Mouse (Mus musculus): ENCODE data around the gene Uspl1. TPM values are rescaled to one million over a fixed set of nuclear protein-coding genes. Genes with fewer than 3 reads are reported as not detected.
"Not testable (repeated sequence)": the region's sequence is repeated elsewhere in the genome, so short reads cannot be mapped to it uniquely, and the experiment has no call there.

The Uspl1 gene
- polyA plus RNA-seq, 1 experiment = 8.5 TPM

DNA sequence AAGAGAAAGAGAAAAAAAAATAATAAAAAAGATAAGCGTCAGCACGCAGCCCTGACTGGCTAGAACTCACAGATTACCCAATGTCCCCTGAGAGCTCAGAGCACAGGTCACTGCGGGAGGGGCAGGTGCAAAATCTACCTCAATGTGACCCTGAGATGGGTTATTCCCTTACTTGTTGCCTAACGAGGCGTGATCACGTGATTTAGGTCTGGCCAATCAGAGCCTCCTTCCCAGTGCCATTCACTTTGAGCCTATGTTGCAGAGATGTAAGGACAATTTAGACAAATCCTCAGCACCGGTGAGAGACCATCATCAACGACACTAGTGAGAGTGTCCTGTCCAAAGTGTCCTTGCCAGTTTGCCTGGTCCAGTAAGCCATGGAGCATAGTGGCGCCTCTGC, 43.8 kb upstream of the Uspl1 start:
- Histone ChIP-seq H3K27me3 (ENCODE audit: control insufficient read depth, insufficient read depth, low read length) (no peaks in the 10 kb centered on the region), H3K27ac (ENCODE audit: insufficient read depth, low read length) (no peak overlapping the region), H3K4me1 (ENCODE audit: control insufficient read depth, insufficient read depth, insufficient read length) (no peaks in the 10 kb centered on the region), H3K4me3 (ENCODE audit: extremely low read depth, insufficient read depth, insufficient read length) (no peak overlapping the region), H3K36me3 (ENCODE audit: control insufficient read depth, insufficient read depth, low read length) (no peaks in the 10 kb centered on the region)
- TF ChIP-seq POLR2A (IDR thresholded peaks at IDR 0.05; ENCODE audit: low read depth, low read length) = no peak
- TF ChIP-seq CTCF (IDR thresholded peaks at IDR 0.05; ENCODE audit: extremely low read depth, insufficient read depth, insufficient read length, insufficient replicate concordance) = no peak
- WGBS = 87% methylated on average over 9 of the region's 9 CpGs
- no peak for DNase-seq (ENCODE audit: low read depth in 1 of 2, low spot score in 2 of 2)

DNA sequence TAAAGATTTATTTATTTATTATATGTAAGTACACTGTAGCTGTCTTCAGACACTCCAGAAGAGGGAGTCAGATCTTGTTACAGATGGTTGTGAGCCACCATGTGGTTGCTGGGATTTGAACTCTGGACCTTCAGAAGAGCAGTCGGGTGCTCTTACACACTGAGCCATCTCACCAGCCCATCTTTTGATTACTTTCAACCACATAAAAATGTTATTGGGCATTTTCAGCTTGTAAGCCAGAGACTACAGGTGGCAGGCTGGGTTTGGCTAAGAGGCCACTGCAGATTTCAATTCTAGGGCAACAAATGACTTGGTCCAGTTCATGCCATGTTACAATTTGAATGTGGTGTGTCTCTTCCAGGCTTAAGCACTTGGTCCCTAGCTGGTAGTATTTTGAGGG, 43.0 kb upstream of the Uspl1 start:
- H3K36me3 ChIP-seq (ENCODE audit: control insufficient read depth, insufficient read depth, low read length); H3K27me3 ChIP-seq (ENCODE audit: control insufficient read depth, insufficient read depth, low read length); H3K4me1 ChIP-seq (ENCODE audit: control insufficient read depth, insufficient read depth, insufficient read length); H3K4me3 ChIP-seq (ENCODE audit: extremely low read depth, insufficient read depth, insufficient read length); H3K27ac ChIP-seq (ENCODE audit: insufficient read depth, low read length); DNase-seq (ENCODE audit: low read depth in 1 of 2, low spot score in 2 of 2): not testable (repeated sequence)
- WGBS = 95% methylated on average over 1 of the region's 1 CpGs

DNA sequence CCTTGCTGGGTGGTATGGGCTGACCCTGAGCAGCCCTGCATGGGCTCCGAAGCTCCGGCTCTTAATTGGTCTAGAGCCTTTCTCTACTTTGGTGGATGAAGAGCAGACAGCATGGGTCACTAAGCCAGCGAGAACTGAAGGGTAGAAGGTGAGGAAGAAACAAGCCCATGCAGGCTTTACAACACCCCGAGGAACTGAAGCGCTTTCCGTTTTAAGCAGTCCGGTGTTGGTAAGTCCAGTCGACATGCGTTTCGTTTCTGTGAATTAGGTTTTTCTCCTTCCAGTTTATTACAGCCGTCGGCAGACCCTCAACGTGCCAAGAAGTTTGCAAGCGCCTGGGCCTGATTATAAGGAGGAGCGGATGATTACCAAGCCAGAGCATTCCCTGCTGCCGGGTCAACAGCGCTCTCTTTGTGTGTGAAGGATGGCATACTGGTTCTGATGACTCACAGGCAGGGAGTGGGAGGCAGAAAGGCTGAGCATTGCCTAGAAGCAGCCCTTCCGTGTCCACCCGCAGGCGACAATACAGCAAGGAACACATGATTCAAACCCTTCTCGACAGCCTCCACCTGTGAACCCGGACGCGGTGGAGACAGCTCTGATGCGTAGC, 40.3 kb upstream of the Uspl1 start:
- WGBS = 88% methylated on average over 25 of the region's 25 CpGs
- H3K4me3 ChIP-seq (ENCODE audit: extremely low read depth, insufficient read depth, insufficient read length) = no peak overlapping the region
- no peak overlapping the region for H3K27ac ChIP-seq (ENCODE audit: insufficient read depth, low read length)
- no peak for DNase-seq (ENCODE audit: low read depth in 1 of 2, low spot score in 2 of 2)
- H3K27me3 ChIP-seq (ENCODE audit: control insufficient read depth, insufficient read depth, low read length) = no peaks in the 10 kb centered on the region
- TF ChIP-seq POLR2A (IDR thresholded peaks at IDR 0.05; ENCODE audit: low read depth, low read length) = no peak
- no peak for TF ChIP-seq CTCF (IDR thresholded peaks at IDR 0.05; ENCODE audit: extremely low read depth, insufficient read depth, insufficient read length, insufficient replicate concordance)
- no peaks in the 10 kb centered on the region for H3K4me1 ChIP-seq (ENCODE audit: control insufficient read depth, insufficient read depth, insufficient read length)
- H3K36me3 ChIP-seq (ENCODE audit: control insufficient read depth, insufficient read depth, low read length) = no peaks in the 10 kb centered on the region

DNA sequence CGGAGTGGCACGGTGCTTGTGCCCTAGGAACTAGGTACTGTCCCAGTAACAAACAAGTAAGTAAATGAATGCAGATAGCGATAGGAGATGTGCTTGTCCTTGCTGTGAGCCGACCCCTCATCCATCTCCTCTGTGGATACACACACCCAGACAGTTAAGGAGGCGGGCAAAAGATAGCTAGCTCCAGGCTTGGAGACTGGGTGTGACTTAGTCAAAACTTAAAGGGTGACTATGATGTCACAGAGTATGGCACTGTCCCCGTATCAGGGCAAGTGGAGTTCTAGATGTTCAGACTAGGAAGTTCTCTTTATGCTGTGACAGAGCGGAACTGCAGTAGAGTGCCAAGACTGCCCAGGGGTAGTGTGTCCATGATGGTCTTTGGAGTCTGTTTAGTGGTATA, 37.5 kb upstream of the Uspl1 start:
- 89% methylated on average over 7 of the region's 7 CpGs for WGBS
- Histone ChIP-seq H3K36me3 (ENCODE audit: control insufficient read depth, insufficient read depth, low read length) (no peaks in the 10 kb centered on the region), H3K4me3 (ENCODE audit: extremely low read depth, insufficient read depth, insufficient read length) (no peak overlapping the region), H3K27me3 (ENCODE audit: control insufficient read depth, insufficient read depth, low read length) (no peaks in the 10 kb centered on the region), H3K4me1 (ENCODE audit: control insufficient read depth, insufficient read depth, insufficient read length) (no peaks in the 10 kb centered on the region), H3K27ac (ENCODE audit: insufficient read depth, low read length) (no peak overlapping the region)
- TF ChIP-seq CTCF (IDR thresholded peaks at IDR 0.05; ENCODE audit: extremely low read depth, insufficient read depth, insufficient read length, insufficient replicate concordance) (no peak), POLR2A (IDR thresholded peaks at IDR 0.05; ENCODE audit: low read depth, low read length) (no peak)
- no peak for DNase-seq (ENCODE audit: low read depth in 1 of 2, low spot score in 2 of 2)

DNA sequence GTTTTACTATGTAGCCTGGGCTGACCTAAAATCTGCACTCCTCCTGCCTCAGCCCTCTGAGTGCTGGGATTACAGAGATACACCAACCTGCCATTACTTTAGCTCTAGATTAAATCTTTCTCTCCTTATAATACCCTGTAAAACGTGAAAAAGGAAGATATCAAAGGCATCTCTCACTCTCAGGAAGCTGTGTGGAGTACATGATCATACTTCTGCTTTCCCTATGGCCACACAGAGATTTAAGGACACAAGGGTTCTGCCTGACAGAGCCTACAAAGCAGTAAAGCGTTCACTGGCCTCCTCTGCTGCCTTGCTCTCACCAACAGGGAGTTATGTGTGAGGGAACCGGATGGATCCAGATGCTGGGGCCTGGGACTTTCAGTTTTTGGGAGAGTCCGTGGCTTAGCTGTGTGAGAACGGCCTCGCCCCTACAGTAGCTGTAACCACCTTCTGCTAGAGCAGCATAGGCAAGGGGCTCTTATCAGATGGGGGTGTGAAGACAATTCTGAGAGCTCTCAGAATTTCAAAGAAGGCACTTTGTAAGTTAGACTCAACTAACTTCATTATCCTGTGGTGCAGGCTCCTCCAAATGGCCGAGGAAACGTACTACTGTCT, 36.7 kb upstream of the Uspl1 start:
- no peak for TF ChIP-seq CTCF (IDR thresholded peaks at IDR 0.05; ENCODE audit: extremely low read depth, insufficient read depth, insufficient read length, insufficient replicate concordance)
- no peak for TF ChIP-seq POLR2A (IDR thresholded peaks at IDR 0.05; ENCODE audit: low read depth, low read length)
- H3K27ac ChIP-seq (ENCODE audit: insufficient read depth, low read length) = no peak overlapping the region
- DNase-seq (ENCODE audit: low read depth in 1 of 2, low spot score in 2 of 2) = no peak

DNA sequence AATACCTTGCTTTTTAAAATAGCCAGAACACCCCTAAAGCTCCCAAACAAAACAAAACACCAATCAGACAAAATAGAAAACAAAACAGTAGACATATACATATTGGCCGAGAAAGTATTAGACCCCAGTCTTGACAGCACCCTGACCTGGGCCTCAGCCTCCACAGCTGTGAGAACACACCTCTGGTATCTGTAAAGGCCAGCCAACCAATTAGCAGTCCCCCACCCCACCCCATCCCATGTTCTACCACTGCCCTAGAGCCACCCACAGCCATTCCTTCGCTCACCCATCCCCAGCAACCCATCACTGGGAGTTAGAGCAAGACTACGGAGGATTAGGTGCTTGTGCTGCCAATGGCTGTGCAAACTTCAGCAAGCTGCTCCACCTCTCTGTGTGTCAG, 33.3 kb upstream of the Uspl1 start:
- DNase-seq (ENCODE audit: low read depth in 1 of 2, low spot score in 2 of 2) = no peak
- H3K4me1 ChIP-seq (ENCODE audit: control insufficient read depth, insufficient read depth, insufficient read length) = no peaks in the 10 kb centered on the region
- 93% methylated on average over 3 of the region's 3 CpGs for WGBS
- no peak overlapping the region for H3K27ac ChIP-seq (ENCODE audit: insufficient read depth, low read length)
- no peaks in the 10 kb centered on the region for H3K27me3 ChIP-seq (ENCODE audit: control insufficient read depth, insufficient read depth, low read length)
- H3K4me3 ChIP-seq (ENCODE audit: extremely low read depth, insufficient read depth, insufficient read length) = no peak overlapping the region
- H3K36me3 ChIP-seq (ENCODE audit: control insufficient read depth, insufficient read depth, low read length) = no peaks in the 10 kb centered on the region
- no peak for TF ChIP-seq POLR2A (IDR thresholded peaks at IDR 0.05; ENCODE audit: low read depth, low read length)
- no peak for TF ChIP-seq CTCF (IDR thresholded peaks at IDR 0.05; ENCODE audit: extremely low read depth, insufficient read depth, insufficient read length, insufficient replicate concordance)

More for the DNA sequence above, 36.7 kb upstream of the Uspl1 start:
- 63% methylated on average over 8 of the region's 8 CpGs for whole genome bisulfite sequencing
- H3K27me3 ChIP-seq (ENCODE audit: control insufficient read depth, insufficient read depth, low read length) = no peaks in the 10 kb centered on the region
- H3K4me1 ChIP-seq (ENCODE audit: control insufficient read depth, insufficient read depth, insufficient read length) = no peaks in the 10 kb centered on the region
- no peak overlapping the region for H3K4me3 ChIP-seq (ENCODE audit: extremely low read depth, insufficient read depth, insufficient read length)
- H3K36me3 ChIP-seq (ENCODE audit: control insufficient read depth, insufficient read depth, low read length) = no peaks in the 10 kb centered on the region

DNA sequence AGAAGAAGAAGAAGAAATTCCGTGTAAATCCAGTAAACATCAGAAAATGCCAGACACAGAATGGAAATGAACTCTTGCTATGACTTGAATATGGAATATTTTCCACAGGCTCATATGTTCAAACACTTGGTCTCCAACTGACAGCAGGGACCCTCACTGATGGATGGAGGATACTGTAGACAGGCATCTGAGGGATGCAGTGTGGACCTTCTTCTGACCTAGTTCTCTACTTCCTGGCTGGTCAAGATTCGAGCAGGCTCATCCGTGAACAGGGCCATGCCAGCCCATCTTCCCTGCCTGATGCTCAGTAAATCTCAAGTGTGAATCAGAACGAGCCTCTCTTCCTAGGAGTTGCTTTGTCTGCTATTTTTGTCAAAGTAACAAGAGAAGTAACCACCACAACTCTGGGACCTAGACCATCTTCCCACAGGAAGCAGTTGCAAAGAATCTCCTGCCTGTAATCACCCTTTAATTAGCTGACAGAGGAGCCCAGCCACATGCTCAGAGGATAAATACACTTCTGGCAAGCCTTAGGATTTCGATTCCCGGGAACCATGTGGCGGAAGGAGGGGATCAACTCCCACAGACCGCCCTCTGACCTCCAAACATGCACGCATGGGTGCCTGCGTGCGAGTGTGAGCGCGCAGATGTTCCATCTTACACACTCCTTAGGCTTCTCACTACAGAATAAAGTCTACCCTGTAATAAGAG, 31.9 kb upstream of the Uspl1 start:
- no peak for DNase-seq (ENCODE audit: low read depth in 1 of 2, low spot score in 2 of 2)
- TF ChIP-seq POLR2A (IDR thresholded peaks at IDR 0.05; ENCODE audit: low read depth, low read length) (no peak), CTCF (IDR thresholded peaks at IDR 0.05; ENCODE audit: extremely low read depth, insufficient read depth, insufficient read length, insufficient replicate concordance) (no peak)
- no peaks in the 10 kb centered on the region for H3K4me1 ChIP-seq (ENCODE audit: control insufficient read depth, insufficient read depth, insufficient read length)
- no peak overlapping the region for H3K27ac ChIP-seq (ENCODE audit: insufficient read depth, low read length)
- H3K27me3 ChIP-seq (ENCODE audit: control insufficient read depth, insufficient read depth, low read length) = no peaks in the 10 kb centered on the region
- WGBS = 88% methylated on average over 13 of the region's 13 CpGs
- no peak overlapping the region for H3K4me3 ChIP-seq (ENCODE audit: extremely low read depth, insufficient read depth, insufficient read length)
- no peaks in the 10 kb centered on the region for H3K36me3 ChIP-seq (ENCODE audit: control insufficient read depth, insufficient read depth, low read length)
